Mouse (Mus musculus): ENCODE measurements at regions not wholly inside any gene's neighbourhood (a gene's known extent, or its start where the extent isn't known, plus 50 kb on each side); places are given as distances from the start of the nearest gene placed in this dataset.

- no peaks in the 10 kb centered on the region for H3K36me3 ChIP-seq (replicated peaks in 1 of 2; ENCODE audit: control insufficient read depth in 1 of 2, insufficient read depth in 1 of 2, low read length in 1 of 2)
- TF ChIP-seq JUN (IDR thresholded peaks at IDR 0.05; ENCODE audit: insufficient read depth, low read depth, low read length) (no peak), PAX5 (IDR thresholded peaks at IDR 0.05; ENCODE audit: low read length) (no peak), E2F4 (IDR thresholded peaks at IDR 0.05; ENCODE audit: insufficient replicate concordance, low read depth, low read length) (no peak), ZC3H11A (IDR thresholded peaks at IDR 0.05; ENCODE audit: low read depth, low read length) (no peak), MYC (IDR thresholded peaks at IDR 0.05; ENCODE audit: low read depth, low read length) (no peak), POLR2AphosphoS2 (IDR thresholded peaks at IDR 0.05; ENCODE audit: low read depth, low read length) (no peak), NELFE (IDR thresholded peaks at IDR 0.05; ENCODE audit: low read depth, low read length) (no peak), NRF1 (IDR thresholded peaks at IDR 0.05; ENCODE audit: low read depth, low read length) (no peak), JUND (conservative IDR thresholded peaks at IDR 0.05; ENCODE audit: low read depth, low read length) (no peak), POLR2A (IDR thresholded peaks at IDR 0.05; ENCODE audit: low read depth, low read length) (no peak)
- no peaks in the 10 kb centered on the region for H3K4me1 ChIP-seq (ENCODE audit: control insufficient read depth in 1 of 2, insufficient read depth in 2 of 2)
- dilution Hi-C loops (cut with MboI; ENCODE audit: extremely low pct_ligation_motif_present, extremely low pct_unique_long_range_greater_than_20kb, low sequenced_read_pairs) (no loop called here), in situ Hi-C loops (cut with MboI; ENCODE audit: low pct_ligation_motif_present, low pct_unique_long_range_greater_than_20kb, low sequenced_read_pairs) (no loop called here)
- H3K9me3 ChIP-seq (replicated peaks; ENCODE audit: low read length): peaks cover 45% of the 10 kb centered on the region
- H3K79me2 ChIP-seq (replicated peaks; ENCODE audit: control insufficient read depth, extremely low read depth, insufficient read depth, poor library complexity, severe bottlenecking): no peaks in the 10 kb centered on the region
- no peak for DNase-seq (ENCODE audit: extremely low read depth)
- H3K27me3 ChIP-seq (replicated peaks): no peaks in the 10 kb centered on the region
- H3K27ac ChIP-seq (ENCODE audit: insufficient read depth, low read depth): no peak overlapping the region
- no peak overlapping the region for H3K9ac ChIP-seq (ENCODE audit: insufficient read depth, low read depth)
- H3K4me3 ChIP-seq (replicated peaks in 1 of 3; ENCODE audit: low read depth in 2 of 3, low read length in 2 of 3, poor library complexity in 1 of 3): no peak overlapping the region
- no peak overlapping the region for H3K4me2 ChIP-seq (ENCODE audit: insufficient read depth, low read depth, poor library complexity, severe bottlenecking)
These were observed 330.6 kb upstream of the Tenm4 start for GRCm38 (mm10) chr7:95840476-95840875.

DNA sequence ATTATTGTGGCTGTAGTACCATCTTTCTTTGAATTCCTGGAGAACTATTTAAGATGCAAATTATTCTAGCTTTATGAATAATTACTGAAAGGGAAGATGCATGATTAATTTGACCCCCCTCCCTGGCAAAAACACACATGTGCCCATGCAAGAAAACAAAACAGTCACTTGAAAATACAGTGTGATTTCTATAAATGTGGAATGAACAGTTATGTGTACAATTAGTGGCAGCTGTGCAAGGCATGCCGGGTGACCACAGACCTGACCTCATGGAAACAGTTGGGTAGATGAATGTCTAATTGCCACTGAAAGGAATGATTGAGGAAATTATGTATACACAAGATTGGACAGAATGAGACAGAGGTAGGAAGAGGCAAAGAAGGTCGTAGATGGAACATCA, 321.2 kb upstream of the Tenm4 start:
- no peak overlapping the region for H3K4me3 ChIP-seq (replicated peaks in 1 of 3; ENCODE audit: low read depth in 2 of 3, low read length in 2 of 3, poor library complexity in 1 of 3)
- H3K79me2 ChIP-seq (replicated peaks; ENCODE audit: control insufficient read depth, extremely low read depth, insufficient read depth, poor library complexity, severe bottlenecking): no peaks in the 10 kb centered on the region
- dilution Hi-C loops (cut with MboI; ENCODE audit: extremely low pct_ligation_motif_present, extremely low pct_unique_long_range_greater_than_20kb, low sequenced_read_pairs) (no loop called here), in situ Hi-C loops (cut with MboI; ENCODE audit: low pct_ligation_motif_present, low pct_unique_long_range_greater_than_20kb, low sequenced_read_pairs) (no loop called here)
- no peak overlapping the region for H3K9ac ChIP-seq (ENCODE audit: insufficient read depth, low read depth)
- H3K27ac ChIP-seq (ENCODE audit: insufficient read depth, low read depth): no peak overlapping the region
- H3K27me3 ChIP-seq (replicated peaks): no peaks in the 10 kb centered on the region
- H3K4me1 ChIP-seq (ENCODE audit: control insufficient read depth in 1 of 2, insufficient read depth in 2 of 2): no peaks in the 10 kb centered on the region
- H3K4me2 ChIP-seq (ENCODE audit: insufficient read depth, low read depth, poor library complexity, severe bottlenecking): no peak overlapping the region
- H3K9me3 ChIP-seq (replicated peaks; ENCODE audit: low read length): peaks cover 59% of the 10 kb centered on the region
- no peaks in the 10 kb centered on the region for H3K36me3 ChIP-seq (replicated peaks in 1 of 2; ENCODE audit: control insufficient read depth in 1 of 2, insufficient read depth in 1 of 2, low read length in 1 of 2)
- no peak for DNase-seq (ENCODE audit: extremely low read depth)
- TF ChIP-seq USF2 (conservative IDR thresholded peaks at IDR 0.05; ENCODE audit: low read depth, low read length) (no peak), HCFC1 (IDR thresholded peaks at IDR 0.05; ENCODE audit: low read depth, low read length) (no peak), NRF1 (IDR thresholded peaks at IDR 0.05; ENCODE audit: low read depth, low read length) (no peak), MAX (IDR thresholded peaks at IDR 0.05; ENCODE audit: low read length) (no peak), ZKSCAN1 (IDR thresholded peaks at IDR 0.05; ENCODE audit: borderline replicate concordance, low read depth, low read length) (no peak), ETS1 (conservative IDR thresholded peaks at IDR 0.05; ENCODE audit: low read depth, low read length) (no peak), MEF2A (IDR thresholded peaks at IDR 0.05; ENCODE audit: borderline replicate concordance, low read depth, low read length) (no peak), CHD2 (IDR thresholded peaks at IDR 0.05; ENCODE audit: low read length) (no peak)
